Mouse (Mus musculus) cerebellum, postnatal 14 days (tissue): ENCODE data around the gene Ccdc152.
A peak's percentile ranks its signal among the peaks of the same experiment; 100 is the strongest.
"Not testable (repeated sequence)": the region's sequence is repeated elsewhere in the genome, so short reads cannot be mapped to it uniquely, and the experiment has no call there.

ENCODE experiments used
- DNase-seq, 2 experiments: peaks; one replicate each; pipeline ENCODE4 v3.0.0; 2021; ENCODE audit warnings: mixed read lengths in 2 of 2

Ccdc152 gene

DNA sequence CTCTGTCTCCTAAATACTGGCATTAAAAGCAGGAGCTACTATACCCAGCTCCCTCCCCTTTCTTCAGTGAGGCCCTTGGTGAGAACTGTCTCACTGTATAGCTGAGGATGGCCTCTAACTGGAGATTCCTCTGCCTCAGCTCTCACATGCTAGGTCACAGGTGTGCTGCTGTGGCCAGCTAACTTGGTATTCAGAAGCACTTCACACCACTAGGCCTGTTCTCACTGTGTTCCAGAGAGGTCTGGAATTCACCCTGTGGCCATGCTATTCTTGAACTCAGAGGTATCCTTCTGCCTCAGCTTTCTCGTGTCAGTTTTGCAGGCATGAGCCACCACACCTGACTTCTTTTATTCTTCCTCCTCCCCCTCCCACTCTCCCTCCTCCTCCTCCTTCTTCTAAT, 30.1 kb downstream of the Ccdc152 start:
- DNase-seq = no peak

DNA sequence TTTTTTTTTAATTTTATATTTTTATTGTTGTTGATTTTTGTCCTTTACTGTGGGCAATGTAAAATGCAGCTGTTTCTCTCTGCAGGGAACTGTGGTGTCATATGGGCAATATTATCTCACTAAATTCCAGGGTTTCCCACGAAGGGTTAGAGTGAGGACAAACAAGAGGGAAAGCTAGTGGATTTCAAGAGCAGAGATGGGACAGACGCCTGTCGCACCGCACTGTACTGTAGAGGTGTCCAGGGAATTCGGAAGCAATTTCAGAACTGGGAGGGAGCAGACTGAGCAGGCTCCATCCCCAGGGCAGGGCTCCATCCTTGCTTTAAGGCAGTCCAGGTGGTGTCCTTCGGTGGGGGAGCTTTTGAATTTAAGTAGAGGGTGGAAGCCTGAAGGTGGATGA, 32.1 kb downstream of the Ccdc152 start:
- no peak for DNase-seq

DNA sequence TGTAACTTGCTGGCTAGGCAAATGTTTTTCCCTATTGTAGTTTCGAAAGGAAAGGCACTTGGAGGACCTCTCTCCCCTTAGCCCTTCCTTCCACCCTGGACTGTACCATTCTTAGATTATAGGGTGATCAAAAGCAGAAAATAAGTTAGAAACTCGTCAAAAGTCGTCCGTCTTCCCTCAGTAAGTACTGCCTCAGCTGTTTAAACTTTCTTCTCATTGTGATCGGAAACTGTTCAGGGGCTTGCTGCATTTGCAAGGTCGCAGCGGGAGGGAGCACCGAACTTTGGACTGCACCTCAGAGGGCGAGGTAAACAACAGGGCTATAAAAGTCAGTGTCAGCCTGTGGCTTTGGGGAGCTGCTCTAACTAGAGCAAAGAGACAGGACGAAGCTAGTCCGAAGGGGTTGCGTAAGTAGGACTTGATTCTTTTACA, 32.7 kb downstream of the Ccdc152 start:
- DNase-seq = peak; percentile 23 to 26

DNA sequence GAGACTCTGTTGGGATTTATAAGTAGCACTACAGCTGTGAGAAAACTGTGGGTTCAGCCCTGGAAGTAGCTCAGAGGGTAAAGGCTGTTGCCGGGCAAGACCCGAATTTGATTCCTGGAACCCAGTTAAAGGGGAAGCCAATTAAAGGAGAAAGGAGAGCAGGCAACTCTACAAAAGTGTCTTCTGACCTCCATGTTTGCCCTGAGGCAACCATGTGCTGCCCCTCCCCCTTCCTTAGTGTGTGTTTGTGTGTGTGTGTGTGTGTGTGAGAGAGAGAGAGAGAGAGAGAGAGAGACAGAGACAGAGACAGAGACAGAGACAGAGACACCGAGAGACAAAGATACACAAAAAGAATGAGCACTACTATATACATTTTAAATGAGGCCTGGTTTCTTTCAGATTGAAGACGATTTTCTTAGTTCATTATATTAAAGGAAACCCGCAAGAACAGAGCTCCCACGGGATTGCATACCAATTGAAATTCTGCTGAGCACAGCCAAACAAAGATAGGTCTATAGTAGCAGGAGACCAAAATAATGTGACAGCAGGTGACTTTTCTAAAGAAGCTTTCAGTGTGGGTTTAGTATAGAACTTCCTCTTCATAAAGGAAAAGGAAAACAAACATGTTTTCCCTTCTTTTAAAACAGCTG, 33.2 kb downstream of the Ccdc152 start:
- no peak for DNase-seq

DNA sequence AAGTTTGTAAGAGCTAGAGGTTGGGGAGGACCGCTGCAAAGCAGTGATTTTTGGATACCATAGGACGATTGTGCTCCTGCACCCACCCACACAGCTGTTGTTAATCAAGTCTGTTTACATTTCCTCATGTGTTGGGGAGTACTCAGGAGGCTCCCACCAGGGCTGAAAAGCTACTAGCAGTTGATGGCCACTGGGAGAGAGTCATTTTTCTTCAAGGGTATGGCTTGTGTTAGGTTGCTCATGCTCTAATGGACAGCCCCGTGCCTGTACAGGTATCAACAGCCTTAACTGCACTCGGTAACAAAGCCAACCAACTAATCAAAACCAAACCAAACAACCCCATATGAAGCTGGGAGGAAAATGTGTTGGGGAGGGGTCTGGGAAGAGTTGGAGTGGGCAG, 33.8 kb downstream of the Ccdc152 start:
- no peak for DNase-seq

DNA sequence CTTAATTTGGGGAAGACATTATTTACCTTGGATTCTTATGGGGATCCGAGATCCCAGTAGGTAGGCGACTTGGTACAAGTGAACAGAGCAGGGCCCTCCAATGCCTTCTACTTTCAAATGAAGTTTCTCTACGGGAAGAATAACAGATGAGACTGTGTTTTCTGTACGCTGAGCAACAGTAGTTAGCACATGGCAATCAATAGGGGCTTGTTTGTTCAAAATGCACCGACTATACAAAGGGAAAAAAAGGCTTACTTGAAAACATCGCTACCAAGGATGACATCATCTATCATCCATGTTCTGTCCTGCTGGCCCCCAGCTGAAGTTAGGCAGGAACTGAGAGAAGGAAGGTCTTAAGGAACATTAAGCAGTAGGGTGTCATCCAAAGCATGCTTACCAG, 35.1 kb downstream of the Ccdc152 start, which contains the start of gene Selenop:
Selenop (plus strand) TSS at position 301 of the 400 bp plus-strand sequence.
- DNase-seq = no peak

DNA sequence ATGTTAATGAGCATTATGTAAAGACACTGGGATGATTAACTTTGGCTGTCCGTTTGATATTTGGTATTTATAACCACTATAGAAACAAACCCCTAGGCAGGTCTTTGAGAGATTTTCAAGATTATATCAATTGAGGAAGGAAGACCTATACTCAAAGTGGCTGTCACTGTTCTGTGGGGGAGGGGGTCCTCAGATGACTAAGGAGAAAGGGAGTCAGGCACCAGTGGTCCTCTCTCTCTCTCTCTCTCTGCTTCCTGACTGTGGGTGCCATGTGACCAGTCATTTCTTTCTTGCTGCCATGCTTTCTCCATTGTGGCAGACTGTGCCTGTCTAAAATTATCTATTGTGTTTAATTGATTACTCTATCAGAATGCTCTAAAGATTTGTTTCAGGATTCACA, 38.5 kb downstream of the Ccdc152 start:
- no peak for DNase-seq

DNA sequence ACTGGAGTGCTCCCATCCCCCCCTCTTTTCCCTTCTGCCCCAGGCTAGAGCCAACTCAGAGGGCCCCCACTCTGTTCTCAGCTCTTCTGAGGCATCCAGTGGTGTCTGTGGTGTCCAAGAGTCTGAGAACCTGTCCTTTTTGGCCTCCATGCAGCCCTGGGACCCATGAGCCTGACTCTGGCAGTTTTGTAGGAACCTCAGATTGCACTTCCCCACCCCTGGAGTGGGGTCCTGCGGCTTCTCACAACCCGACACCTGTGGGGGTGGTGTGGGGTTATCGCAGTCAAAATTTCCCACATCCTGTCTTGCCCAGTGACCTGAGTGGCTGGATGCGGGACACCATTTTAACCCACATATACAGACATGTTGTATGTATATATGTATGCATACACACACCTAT, 39.0 kb downstream of the Ccdc152 start:
- no peak for DNase-seq

DNA sequence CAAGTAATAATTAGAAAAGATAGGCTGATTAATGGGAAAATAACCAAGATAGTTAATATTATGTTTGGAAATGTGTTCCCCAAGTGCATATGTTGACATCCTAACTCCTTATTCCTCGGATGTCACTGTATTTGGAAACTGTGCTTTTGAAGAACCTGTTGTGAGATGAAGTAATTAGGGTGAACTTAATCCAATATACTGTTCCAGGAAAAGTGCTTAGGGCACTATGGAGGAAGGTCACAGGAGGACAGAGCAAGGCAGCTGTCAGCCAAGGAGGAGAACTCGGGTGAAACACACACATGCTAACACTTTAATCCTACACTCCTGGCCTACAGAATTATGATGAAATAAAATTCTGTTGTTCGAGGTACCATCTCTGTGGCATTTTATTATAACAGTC, 40.4 kb downstream of the Ccdc152 start:
- DNase-seq = no peak

DNA sequence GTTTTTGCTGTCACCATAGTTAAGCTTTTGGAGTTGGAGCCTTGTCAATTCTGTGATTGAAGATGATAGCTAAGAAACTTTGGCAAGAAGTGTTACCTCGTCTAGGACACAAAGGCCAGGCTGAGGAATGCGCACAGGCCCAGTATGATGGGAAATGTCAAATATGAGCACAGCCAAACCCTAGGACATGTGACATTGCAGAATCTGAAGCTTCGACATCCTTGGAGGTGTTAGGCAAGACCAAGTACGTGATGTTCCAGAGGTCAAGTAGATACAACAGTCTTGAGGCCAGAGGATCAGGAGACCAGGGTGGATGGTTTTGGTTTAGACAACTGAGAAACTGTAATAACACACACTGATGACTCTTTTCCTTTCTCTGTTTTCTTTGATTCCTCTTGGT, 43.0 kb downstream of the Ccdc152 start:
- DNase-seq = no peak

DNA sequence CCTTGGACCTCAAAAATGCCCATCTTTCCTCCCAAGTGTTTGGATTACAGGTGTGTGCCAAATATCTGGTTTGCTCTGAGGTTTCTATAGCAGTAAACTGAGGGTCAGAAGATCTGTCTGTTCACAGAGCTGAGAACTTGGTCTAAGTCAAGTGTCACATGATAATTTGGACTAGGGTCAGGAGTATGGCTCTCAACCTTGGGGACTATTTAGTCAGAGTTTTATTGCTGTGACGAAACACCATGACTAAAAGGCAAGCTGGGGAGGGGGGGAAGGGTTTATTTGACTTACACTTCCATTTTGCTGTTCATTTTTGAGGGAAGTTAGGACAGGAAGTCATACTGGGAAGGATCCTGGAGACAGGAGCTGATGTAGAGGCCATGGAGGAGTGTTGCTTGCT, 44.3 kb downstream of the Ccdc152 start:
- DNase-seq = no peak

DNA sequence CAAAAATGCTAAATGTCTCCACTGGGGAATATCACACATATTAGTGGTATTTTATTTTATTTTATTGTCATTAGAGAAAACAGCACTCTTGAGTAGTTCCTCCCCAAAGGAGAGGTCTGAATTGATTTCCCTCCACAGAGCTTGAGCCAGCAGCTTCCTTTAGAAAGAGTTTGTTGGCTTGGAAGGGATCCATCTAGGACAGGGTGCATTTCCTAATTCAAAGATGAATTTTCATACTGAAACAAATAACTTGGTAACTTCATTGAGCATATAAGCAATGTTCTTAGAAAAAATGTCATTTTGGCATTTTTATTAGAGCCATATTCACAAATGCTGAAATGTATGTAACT, 51.6 kb downstream of the Ccdc152 start:
- DNase-seq = no peak

DNA sequence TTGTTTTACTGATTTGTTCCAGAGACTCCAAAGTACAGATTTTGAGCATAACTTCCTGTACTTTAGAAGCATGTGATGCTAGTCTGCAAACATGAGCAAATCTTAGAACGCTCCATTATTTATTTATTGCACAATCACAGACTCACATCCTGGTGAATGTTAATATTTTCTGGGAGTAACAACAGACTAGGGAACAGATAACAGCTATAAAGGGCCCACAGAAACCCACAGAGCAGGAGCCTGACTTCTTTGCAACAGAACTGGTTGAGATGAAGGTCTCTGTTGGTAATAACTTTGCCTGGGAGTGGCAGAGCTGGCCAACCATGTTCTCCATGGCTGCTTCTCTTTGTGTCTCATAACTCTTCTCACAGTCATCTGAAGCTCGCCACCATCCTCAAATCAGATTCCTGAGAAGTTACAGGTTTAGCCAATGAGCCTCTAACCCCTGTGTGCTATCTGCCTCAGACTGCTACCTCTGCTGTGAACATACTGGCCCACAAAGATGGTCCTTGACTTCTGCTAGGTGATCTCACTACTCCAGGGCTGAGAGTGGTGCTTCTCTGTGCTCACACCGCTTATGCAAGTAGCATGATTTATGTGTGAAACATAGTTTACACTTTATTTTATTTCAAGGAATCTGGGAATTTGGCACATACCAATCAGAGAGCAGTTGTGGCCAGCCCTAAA, 52.2 kb downstream of the Ccdc152 start:
- no peak for DNase-seq

DNA sequence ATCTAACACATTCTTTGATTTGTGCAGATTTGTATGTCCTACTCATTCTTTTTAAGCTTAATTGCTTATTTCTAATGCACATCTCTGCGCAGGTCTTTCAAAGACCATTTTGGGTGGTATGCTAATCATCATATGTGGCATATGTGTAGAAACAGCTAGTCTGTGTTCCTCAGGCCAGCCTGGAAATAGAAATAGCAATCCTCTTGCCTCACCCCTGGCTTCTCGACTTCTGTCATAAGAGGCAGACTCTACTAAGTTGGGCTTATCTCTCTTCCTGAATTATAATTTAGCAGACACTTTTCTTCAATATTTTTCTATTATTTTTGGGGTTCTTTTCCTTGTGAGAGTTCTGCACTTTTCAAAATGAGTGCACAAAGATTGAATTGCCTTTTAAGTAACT, 52.7 kb downstream of the Ccdc152 start:
- no peak for DNase-seq

DNA sequence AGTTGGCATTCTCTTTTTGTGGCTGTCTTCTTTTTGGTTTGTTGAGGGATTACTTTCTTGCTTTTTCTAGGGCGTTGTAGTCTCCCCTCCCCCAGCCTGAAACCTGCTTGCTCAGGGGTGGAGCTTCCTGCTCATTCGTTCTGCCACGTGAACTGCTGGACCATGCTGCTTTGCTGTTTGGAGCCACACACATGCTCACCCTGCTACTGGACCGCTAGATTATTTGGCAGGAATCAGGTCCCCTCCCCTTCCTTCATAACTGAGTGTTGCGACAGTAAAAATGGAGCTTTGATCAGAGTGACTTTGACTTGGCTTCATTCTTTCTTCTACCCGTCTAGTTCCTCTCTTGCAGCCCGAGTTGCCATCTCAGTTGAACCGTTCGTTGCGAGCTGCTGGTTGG, 58.3 kb downstream of the Ccdc152 start:
- DNase-seq = not testable (repeated sequence)

DNA sequence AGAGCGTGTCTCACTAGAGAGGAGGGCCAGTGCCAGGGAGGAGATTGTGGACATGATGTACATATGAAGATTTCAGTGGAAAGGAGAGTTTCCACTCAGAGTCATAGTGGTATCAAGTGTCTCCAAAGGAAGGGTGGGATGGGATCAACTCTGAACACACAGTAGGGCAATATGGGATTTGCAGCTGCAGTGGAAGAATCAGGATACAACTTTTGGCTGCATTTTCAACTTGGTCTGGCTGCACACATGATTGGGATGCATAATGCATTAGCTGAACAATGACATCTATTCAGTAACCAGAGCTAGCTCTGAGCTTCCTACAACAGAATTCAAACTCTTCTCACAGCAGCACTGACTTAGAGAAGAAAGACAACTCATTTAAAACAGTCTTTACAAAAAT, 65.4 kb downstream of the Ccdc152 start:
- no peak for DNase-seq

DNA sequence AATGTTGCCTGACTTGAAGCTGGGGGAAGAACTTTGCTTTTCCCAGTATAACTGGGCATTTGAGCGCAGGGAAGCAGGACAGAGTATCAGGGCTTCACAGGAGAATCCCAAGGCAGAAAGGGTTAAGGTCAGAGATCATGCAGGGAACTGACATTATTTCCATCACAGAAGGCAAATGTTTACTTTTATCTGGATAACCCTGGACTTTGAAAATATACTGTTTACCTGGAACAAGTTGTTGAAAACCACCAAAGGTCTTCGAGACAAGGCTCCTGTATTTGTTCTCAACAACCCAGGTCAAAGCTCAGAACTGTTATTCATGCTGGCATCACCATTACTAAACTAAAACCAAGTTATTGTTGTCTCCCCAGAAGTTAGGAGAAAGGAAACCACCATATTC, 67.0 kb downstream of the Ccdc152 start:
- DNase-seq = no peak

DNA sequence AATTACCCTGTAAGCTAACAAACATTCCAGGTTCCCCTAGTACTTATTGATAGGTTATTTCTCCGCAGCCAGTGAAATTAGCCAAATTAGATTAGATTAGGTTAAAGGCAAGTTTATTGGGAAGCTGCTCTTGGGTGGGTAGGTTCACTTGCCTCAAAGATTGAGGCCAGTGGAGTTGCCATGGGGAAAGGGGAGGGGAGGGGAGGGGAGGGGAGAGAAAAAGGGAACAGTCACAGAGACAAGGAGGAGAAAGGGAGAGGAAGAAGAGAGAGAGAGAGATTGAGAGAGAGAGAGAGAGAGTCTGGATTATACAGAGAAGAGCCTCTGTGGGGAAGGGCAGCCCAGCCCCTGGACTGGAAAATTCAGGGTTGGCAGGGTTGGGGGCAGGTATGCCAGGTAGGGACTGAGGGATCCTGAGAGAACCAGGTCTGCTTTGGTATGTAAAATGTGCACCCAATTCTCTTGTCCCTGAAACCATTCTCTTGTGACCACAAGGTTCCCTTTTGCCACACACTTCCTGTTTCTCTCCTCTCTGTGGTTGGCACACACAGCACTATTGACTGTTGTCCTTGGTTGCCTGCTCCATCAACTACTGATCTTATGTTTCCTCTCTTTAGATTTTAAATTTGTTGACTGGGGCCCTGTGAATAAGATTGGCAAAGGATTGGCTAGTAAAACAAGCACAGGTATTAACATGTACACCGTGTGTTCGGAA, 69.3 kb downstream of the Ccdc152 start:
- no peak for DNase-seq

DNA sequence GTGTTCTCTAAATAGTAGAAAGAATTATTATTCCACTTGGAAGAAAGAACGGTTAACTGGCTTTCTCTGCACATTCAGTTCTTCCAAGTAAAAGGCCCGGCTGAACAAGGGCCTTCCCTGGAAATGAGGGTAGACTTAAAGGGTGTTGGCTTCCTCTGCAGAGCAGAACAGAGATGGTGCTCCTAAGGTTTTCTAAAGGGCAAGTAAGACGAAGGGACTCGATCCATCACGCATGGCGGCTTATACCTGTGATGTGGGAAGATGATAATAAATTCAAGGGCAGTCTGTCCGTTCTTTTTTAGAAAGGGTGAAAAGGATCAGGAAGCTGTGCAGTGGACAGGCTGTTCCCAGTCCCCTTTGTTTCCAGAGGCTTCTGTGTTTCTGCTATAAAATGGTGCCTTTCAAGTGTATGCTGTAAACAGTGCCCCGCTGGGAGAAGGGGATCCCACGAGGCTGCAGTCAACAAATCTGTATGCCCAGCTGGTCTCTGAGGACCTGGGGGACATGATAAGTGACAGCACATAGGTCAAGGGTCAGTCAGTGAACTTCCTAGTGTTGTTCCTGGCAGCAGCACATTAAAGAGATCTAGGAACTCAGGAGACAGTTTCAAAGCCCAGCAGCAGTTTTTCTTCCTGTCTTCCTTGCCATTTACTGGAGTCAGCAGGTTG, 71.0 kb downstream of the Ccdc152 start:
- DNase-seq = no peak

DNA sequence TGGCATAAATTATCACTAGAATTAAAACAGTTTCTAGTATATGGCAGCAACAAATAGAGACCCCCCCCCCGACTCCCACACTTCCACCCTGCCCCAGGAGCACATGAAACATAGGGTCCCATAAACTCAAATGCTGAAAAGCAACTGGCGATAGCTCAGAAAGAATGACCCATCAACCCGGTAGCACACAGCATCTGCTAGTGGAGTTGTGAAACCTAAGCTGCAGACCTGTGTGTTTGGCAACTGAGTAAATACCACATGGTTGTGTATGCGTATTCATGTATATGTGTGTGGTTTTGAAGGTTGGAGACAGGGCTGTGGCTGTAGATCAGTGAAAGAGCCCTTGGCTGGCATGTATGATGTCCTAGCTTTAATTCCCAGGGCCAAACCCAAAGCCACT, 72.3 kb downstream of the Ccdc152 start:
- no peak for DNase-seq
